Mouse (Mus musculus) spleen, adult 2 months (tissue): Measurements from ENCODE around the gene Gsdma.

Experiments used
- CTCF ChIP-seq: fragments of 200-500 bp; IDR thresholded peaks from 2 replicates; pipeline ENCODE4 v1.5.1; 2011; ENCODE audit warnings: mild to moderate bottlenecking, inconsistent platforms; ENCODE audit not compliant: insufficient read depth, insufficient read length, insufficient replicate concordance; ENCODE audit errors: extremely low read depth
- POLR2A ChIP-seq: fragments of 200-500 bp; IDR thresholded peaks from 2 replicates; pipeline ENCODE4 v1.6.1; 2011; ENCODE audit warnings: low read depth, low read length, inconsistent platforms

GRCm38 (mm10) chr11:98644757-98645156 is 19.4 kb upstream of the Gsdma start:
- TF ChIP-seq POLR2A (no peak), CTCF (no peak)
